Mouse (Mus musculus) gastrocnemius, adult 8-10 months (tissue): ENCODE measurements around the gene Rpe. TPM values are rescaled to one million over a fixed set of nuclear protein-coding genes. Genes with fewer than 3 reads are reported as not detected.
"Not testable (repeated sequence)": the region's sequence is repeated elsewhere in the genome, so short reads cannot be mapped to it uniquely, and the experiment has no call there.

Source experiments
- DNase-seq, 2 experiments: peaks; one replicate each; pipeline ENCODE4 v3.0.0; 2022; ENCODE audit warnings: low spot score in 2 of 2
- total RNA-seq, 4 experiments: library from RNA; stranded (reverse); gene quantifications; 2 replicates each; pipeline ENCODE4 v1.2.4; 2022

Rpe gene
- 10 to 100 TPM in 2 of 4 experiments, 1 to 10 TPM in 2; 9.2 to 14.0 (median 10.3) TPM for total RNA-seq

GRCm38 (mm10) chr1:66700693-66701575 lies at the start of gene Rpe:
Gene Rpe (plus strand): TSS chr1:66700831.
- DNase-seq, result peak; percentile 83 to 89

DNA sequence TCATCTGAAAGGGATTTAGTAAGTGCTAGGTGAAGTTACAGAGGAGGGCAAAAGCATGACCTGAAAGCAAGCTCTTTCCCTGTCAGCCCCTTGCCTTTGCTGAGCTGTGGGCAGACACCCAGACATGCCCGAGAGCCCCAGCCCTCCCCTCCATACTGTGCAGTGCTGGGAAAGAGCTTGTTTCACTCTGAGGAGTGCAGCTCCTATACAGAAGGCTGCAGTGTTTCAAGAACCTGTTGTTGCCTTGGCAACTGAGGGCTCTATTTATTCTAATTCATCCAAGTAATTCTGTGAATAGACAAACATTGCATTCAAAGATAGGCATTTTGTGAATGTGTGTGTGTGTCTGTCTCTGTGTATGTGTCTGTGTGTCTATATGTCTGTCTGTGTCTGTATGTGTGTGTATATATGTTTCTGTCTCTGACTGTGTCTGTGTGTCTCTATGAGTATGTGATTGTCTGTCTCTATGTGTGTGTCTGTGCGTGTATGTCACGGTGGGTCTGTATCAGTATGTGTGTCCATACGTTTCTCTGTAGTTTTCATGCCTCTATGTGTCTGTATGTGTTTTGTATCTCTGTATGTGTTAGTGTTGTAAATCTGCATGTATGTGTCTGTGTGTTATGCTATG lies 45.4 kb upstream of the Rpe start:
- no peak for DNase-seq

GRCm38 (mm10) chr1:66655747-66656119 lies 44.9 kb upstream of the Rpe start:
- no peak for DNase-seq

- DNase-seq, result no peak
Observed at GRCm38 (mm10) chr1:66671475-66671874, 29.2 kb upstream of the Rpe start.

- no peak for DNase-seq
Observed at GRCm38 (mm10) chr1:66672812-66673211, 27.8 kb upstream of the Rpe start.

- no peak for DNase-seq
Observed at GRCm38 (mm10) chr1:66677928-66678327, 22.7 kb upstream of the Rpe start.

GRCm38 (mm10) chr1:66678662-66679061 lies 22.0 kb upstream of the Rpe start:
- DNase-seq, result no peak

DNA sequence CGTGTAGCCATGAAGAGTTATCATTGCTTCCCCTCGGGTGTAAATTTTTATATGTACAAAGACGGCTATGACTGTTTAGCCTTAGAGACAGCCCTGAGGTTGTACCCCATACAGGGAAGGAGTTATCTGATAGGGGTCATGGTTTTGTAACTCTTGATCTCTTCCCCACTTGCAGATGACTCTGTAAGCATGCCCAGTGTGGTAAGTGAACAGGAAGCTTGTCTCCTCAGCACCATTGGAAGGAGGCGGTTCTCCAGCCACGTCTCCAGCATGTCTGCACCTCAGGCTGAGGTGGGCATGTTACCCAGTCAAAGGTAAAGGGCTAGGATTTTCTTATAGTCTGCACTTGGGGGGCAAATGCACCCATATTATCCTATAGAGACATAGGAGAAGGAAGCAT lies 17.7 kb upstream of the Rpe start:
- no peak for DNase-seq

GRCm38 (mm10) chr1:66691772-66692171 lies 8.9 kb upstream of the Rpe start:
- no peak for DNase-seq

- no peak for DNase-seq
Observed at GRCm38 (mm10) chr1:66692308-66692707, 8.3 kb upstream of the Rpe start.

GRCm38 (mm10) chr1:66692780-66693392 lies 7.7 kb upstream of the Rpe start:
- DNase-seq, result no peak

DNA sequence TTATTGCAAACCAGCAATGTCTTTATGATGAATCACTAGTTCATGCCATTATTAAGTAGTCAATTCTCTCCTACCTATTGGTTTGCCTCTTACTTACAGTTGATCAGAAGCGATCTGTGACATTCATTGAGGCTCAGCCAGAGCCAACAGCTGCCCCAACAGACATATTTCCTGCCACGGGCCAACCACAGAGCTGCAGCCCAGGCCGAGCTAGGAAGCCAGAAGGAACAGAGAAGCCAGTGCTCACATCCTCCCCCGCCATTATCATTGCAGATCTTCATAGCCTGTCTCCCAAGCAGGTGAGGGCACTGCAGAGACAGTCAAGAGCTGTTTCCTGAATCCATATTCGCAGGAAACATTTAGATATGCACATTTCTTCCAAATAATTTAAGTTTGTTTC lies 6.4 kb upstream of the Rpe start:
- DNase-seq, result no peak

DNA sequence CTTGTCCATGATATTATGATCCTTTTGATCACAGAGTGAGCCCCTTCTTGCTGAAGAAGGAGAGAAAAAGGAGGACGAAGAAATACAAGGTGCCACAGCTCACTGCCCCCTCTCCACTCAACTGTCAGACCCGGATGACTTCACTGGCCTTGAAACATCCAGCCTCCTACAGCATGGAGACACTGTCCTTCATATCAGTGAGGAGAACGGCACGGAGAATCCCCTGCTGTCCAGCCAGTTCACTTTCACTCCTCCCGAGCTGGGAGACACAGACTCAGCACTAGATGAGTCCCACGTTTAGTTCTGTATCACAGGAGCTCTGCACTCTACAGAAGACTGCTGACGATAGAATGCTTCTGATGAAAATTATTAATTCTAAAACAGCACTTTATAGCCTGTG lies 5.3 kb upstream of the Rpe start:
- no peak for DNase-seq

DNA sequence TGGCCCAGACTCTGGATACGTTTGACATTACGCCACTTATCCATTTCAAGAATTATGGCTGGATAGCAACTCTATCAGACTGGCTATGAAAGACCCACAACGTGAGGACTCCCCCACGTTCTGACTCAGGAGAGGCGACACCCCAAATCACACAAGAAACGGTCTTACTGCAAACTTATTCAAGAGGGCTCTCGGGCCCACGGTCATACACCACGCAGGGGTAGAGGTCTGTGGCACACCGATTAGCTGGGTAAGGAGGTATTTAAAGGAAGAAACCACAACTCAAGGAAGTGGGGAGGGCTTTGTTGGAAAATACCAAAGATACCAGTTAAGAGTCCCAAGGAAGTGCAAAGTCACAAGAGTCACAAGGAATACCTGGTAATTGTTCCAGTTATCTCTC lies 1.0 kb upstream of the Rpe start:
- not testable (repeated sequence) for DNase-seq

GRCm38 (mm10) chr1:66700149-66700692 lies 410 bp upstream of the Rpe start:
- no peak for DNase-seq

DNA sequence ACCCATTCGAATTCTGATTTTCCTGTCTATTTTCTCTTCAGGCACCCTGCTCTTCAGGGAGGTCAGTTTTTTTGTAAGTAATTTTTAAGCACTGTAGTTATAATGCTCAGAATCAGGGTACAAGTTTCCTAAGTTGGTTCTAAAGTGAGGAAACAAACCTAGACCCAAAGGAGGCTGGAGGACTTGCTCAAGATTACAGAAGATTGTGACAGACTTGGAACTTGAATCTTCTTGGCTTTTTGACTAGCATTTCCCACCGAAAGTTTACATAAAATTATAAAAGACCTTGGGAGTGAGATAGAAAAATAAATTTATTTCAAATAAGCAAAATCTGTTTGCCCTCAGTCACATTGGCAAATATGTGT lies 927 bp downstream of the Rpe start:
- DNase-seq, result no peak

- no peak for DNase-seq
Observed at GRCm38 (mm10) chr1:66702623-66703345, 2.2 kb downstream of the Rpe start.

- no peak for DNase-seq
Observed at GRCm38 (mm10) chr1:66704523-66704922, 3.9 kb downstream of the Rpe start.

DNA sequence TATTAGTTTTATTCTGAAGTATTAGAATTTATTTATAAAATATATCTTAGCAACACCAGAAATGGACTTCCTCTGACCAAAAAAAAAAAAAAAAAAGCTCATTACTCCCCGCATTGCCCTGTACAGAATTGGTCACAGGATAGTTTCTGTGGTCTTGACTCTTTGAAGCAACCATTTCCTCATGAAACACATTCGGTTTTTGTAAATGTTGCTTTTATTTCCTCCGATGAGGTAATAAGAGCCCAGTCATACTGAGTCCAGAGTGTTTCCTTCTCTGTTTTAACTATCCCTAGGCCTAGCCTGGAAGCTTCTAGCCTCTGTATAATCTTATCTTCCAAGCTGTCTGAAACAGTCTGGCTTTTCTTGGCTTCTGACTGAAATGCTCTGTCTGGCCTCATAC lies 12.2 kb downstream of the Rpe start:
- no peak for DNase-seq

- DNase-seq, result no peak
Observed at GRCm38 (mm10) chr1:66730581-66730980, 29.9 kb downstream of the Rpe start.

DNA sequence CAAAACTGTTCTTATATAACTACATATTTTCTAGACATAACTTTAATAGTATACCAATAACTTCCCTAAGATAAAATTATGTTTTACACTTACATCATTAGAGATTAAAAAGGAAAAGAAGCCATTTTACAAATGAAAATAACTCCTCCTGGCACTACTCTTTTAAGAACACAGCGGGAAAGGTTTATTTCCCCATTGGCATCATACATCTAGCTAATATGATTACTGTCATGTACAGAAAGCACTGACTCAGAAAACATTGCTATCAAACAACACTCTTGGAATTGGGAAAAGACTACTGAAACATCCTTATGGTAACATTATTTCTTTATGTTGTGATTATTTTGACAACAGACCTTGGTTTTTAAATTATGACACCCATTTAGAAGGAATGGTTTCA lies 68.1 kb downstream of the Rpe start:
- DNase-seq, result no peak
